Mouse (Mus musculus) cerebellum, adult 9-11 months (tissue): ENCODE data around the gene Sertad4.

Experiments
- DNase-seq: peaks from one replicate; pipeline ENCODE4 v3.0.0; 2022

Sertad4 gene

GRCm38 (mm10) chr1:192800338-192800737 lies 55.2 kb downstream of the Sertad4 start:
- no peak for DNase-seq

- no peak for DNase-seq
Measured at GRCm38 (mm10) chr1:192799165-192799991, 56.2 kb downstream of the Sertad4 start.

DNA sequence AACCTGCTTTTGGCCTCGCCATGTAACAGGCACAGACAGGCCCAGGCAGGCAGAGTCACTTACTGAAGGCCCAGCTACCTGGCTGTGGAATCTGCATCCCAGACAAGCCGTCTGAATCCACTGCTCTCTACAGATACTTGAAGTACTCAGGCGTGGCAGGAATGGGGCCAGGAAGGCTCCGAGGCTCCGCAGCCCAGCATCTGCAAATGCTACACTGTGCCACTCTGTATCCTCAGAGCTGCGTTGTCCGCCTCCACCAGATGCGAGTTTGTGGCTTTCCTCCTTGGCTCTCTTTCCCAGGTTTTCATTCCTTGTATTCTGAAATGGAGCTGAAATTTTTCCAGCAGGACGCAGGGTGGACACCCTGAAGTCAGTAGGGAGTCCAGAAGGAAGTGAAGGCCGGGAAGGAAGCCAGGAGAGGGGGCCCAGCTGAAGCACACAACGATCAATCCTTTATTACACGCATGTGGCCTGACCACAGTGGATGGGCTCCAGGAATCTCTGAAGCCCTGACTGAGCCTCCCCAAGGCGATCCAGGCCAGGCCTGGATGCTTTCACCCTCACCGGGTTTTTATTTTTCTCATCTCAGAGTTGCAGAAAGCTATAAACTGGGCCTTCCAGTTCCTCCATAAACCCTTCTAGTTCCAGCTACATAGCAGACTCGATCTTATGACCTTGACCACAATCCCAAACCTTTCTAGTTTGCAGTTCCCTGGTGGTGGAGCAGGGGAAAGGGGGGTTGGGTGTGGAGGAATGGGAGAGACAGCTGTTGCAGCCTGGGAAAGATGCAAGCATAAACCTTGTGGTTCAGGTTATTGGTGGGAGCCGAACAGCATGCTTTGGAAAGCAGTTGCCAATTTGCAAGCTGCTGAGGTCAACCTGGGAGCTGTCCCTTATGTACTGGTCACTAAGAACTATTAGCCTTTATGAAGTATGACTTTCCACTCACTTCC lies 57.1 kb downstream of the Sertad4 start:
- DNase-seq = no peak

DNA sequence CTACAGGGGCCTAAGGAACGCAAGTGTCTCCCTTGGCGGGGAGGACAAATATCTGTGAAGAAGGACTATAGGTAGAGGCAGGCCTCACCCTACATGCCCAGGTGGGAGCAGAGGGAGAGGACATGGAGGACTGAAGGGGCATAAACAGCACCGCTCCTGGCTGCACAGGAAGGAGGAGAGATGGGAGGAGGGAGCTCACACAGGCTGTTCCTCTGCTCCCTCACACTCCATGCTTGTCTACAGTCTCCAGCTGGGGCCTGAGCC lies 58.6 kb downstream of the Sertad4 start:
- DNase-seq = no peak

- no peak for DNase-seq
Measured at GRCm38 (mm10) chr1:192796201-192797010, 59.1 kb downstream of the Sertad4 start.

GRCm38 (mm10) chr1:192794957-192795745 lies 60.4 kb downstream of the Sertad4 start:
- DNase-seq = no peak
